In the genomic region with DNA sequence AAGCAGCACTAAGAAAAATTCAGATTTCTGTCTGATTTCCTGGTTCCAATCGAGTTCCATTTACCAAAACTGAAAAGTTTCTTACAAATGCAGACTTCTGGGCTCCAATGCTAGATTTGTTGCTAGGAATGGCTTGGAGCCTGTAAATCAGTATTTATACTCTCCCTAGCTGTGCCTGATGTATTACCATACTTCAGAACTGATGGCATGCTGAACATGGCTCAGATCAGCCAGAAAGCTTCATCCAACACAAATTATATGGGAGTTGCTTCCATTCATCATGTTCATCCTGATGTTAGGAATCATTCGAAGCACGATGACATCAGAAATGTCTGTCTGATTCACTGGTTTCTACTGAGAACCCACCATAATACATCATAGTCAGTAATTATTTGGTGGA, we compare ENCODE assay signal across 22 mouse cellular contexts.
"Had no signal": no experiment of that assay in that cellular context is flagged by ENCODE, and none has a peak within 500 bp of the region (broad histone marks: within the 10 kb centered on the region; RNA-seq: fewer than 3 reads in every experiment).

No protein-coding gene starts in this region.

- H3K9me3 ChIP-seq: heart, embryonic 13.5 days; heart, embryonic 15.5 days; hindbrain, embryonic 13.5 days; hindbrain, embryonic 15.5 days; limb, embryonic 13.5 days; limb, embryonic 15.5 days; liver, embryonic 12.5 days had no signal

- H3K36me3 ChIP-seq: heart, embryonic 13.5 days; heart, embryonic 15.5 days; hindbrain, embryonic 13.5 days; hindbrain, embryonic 15.5 days; limb, embryonic 13.5 days; limb, embryonic 15.5 days; liver, embryonic 12.5 days had no signal

- H3K4me2 ChIP-seq: heart, embryonic 11.5 days; heart, embryonic 13.5 days; heart, embryonic 15.5 days; hindbrain, embryonic 13.5 days; hindbrain, embryonic 15.5 days; limb, embryonic 13.5 days; limb, embryonic 15.5 days; liver, embryonic 12.5 days had no signal

- DNase-seq: gastrocnemius, adult 2 months; gastrocnemius, postnatal 10 days; gastrocnemius, postnatal 25 days; heart, adult 18-20 months; heart, postnatal 14 days; heart, postnatal 36 days; kidney, adult 11 months; kidney, adult 8-10 months; kidney, postnatal 25 days; layer of hippocampus, adult 9-11 months; layer of hippocampus, postnatal 36 days; left cerebral cortex, postnatal 4 days had no signal

- H3K9ac ChIP-seq: heart, embryonic 13.5 days; heart, embryonic 15.5 days; hindbrain, embryonic 13.5 days; hindbrain, embryonic 15.5 days; limb, embryonic 13.5 days; limb, embryonic 15.5 days; liver, embryonic 12.5 days had no signal

- H3K4me1 ChIP-seq: heart, embryonic 13.5 days; heart, embryonic 15.5 days; hindbrain, embryonic 15.5 days; limb, embryonic 15.5 days; liver, embryonic 12.5 days had no signal

- H3K27ac ChIP-seq: gastrocnemius, adult 2 months; heart, embryonic 13.5 days; heart, embryonic 15.5 days; hindbrain, embryonic 13.5 days; hindbrain, embryonic 15.5 days; hindbrain, postnatal 0 days; limb, embryonic 13.5 days; limb, embryonic 15.5 days; liver, embryonic 12.5 days had no signal

- ATAC-seq: forebrain, embryonic 16.5 days; hindbrain, postnatal 0 days; liver, embryonic 12.5 days had no signal

- H3K4me3 ChIP-seq: gastrocnemius, adult 2 months; heart, embryonic 13.5 days; heart, embryonic 15.5 days; hindbrain, embryonic 13.5 days; hindbrain, embryonic 15.5 days; limb, embryonic 13.5 days; limb, embryonic 15.5 days; liver, embryonic 12.5 days had no signal

- H3K27me3 ChIP-seq: heart, embryonic 13.5 days; heart, embryonic 15.5 days; hindbrain, embryonic 13.5 days; hindbrain, embryonic 15.5 days; limb, embryonic 13.5 days; limb, embryonic 15.5 days; liver, embryonic 12.5 days had no signal
